Mouse (Mus musculus) adrenal gland, postnatal 14 days (tissue): ENCODE measurements at regions not wholly inside any gene's neighbourhood (a gene's known extent, or its start where the extent isn't known, plus 50 kb on each side); places are given as distances from the start of the nearest gene placed in this dataset.

Experiments
- DNase-seq: peaks from one replicate; pipeline ENCODE4 v3.0.0; 2021; ENCODE audit warnings: mixed read lengths

GRCm38 (mm10) chr15:38351701-38352100 is 926.3 kb downstream of the 4930447A16Rik start:
- DNase-seq, result no peak

DNA sequence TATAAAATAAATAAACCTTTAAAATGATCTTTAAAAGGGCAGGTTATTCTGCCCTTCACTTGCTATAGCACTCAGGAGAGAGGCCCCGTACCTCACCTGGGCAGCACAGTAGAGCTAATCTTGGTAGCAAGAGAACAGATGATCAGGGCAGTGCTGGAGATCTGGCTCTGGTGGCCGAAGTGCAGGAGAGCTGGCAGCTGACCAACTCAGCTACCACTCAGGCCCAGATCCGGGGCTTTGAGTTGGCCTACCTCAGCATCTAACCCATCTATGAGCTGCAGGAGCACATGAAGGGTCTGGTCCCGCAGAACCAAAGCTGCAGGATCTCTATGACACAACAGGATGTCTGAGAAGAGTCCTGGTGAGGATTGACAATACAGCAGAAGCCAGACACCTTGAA is 928.0 kb downstream of the 4930447A16Rik start:
- DNase-seq, result no peak

GRCm38 (mm10) chr15:38359053-38359452 is 933.7 kb downstream of the 4930447A16Rik start:
- DNase-seq, result no peak

- DNase-seq, result no peak
These were observed 938.2 kb downstream of the 4930447A16Rik start for GRCm38 (mm10) chr15:38363522-38363921.

DNA sequence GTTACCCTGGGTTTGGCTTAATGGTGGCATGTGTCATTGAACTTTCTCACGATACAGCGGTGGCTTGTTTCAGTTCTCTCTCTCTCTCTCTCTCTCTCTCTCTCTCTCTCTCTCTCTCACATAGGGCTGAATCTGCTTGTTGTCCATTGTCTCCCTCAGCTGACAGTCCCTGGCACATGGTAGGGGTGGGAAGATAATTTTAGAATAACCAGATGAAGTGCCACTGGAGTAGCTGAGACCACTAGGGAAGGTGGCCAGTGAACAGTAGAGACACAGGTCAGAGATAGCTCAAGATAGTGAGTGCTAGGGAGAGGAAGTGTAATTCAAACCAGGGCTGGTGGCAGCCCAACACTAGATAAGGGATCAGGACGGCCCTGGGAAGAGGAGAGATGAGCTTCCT is 938.7 kb downstream of the 4930447A16Rik start:
- DNase-seq, result no peak

DNA sequence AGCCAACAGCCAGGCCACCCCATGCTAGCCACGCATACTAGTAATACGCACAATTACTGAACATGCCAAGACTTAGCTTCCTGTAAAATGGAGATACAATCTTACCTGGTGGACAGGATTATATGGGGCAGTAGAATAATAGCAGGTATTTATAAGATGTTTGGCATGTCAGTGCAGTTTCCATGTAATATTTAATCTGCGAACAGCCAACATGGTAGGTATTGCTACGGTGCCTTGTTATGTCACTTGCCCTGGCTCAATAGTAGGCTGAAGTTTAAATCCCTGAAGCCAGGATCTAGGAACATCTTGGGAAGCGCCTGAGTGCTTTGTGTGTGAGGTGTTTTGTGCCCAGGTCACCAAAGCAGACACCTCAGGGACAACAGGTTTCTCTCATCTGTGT is 942.3 kb downstream of the 4930447A16Rik start:
- DNase-seq, result no peak

- DNase-seq, result no peak
These were observed 942.9 kb downstream of the 4930447A16Rik start for GRCm38 (mm10) chr15:38368291-38368690.

DNA sequence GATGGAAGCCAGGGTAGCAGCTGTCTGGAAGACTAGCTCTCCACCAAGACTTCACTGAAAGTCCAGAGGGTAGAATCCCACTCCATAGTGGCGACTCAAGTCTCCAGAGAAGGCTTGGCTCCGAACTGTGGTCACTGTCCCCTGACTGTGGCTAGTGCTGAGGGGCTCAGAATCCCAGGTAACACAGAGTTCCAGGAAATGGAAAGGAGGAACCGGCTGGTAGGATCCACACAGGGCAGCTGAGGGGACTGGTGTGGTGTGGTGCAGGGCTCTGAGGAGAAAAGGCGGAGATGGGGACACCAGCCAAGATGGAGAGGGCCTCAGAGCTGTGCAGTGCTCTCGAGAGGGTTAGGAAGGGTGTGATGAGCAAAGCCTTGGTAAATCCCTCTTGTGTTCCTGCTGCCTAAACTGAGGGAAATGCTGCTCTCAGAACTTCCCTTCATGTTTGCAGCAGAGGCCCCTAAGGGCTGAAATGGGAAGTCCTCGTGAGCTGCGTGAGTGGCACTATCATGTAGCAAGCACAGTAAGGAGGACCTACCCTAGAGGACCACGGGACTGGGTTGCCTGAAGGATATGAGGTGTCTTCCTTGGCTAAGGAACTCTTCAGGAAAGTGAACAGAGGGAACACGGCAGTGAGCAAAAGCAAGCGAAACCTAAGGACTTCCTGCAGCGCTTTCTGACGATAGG is 946.2 kb downstream of the 4930447A16Rik start:
- DNase-seq, result no peak

DNA sequence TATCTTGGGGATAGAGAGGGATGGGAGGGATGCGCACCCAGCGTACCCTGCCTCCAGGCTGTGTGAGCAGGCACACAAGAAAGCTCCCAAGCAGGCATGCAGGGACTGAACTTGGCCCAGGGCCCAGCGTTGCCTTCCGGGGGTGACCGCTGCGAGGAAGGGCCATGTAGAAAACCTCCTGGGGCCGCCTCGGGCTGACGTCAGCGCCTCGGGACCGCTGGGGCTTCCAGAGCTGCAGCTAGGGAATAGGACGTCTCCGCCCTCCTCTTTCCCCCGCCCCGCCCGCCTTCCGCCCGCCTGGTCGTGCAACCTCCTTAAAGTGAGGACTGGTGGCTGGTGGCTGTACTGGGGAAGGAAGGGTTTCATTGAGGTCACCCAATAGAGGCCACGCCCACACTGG is 948.4 kb downstream of the 4930447A16Rik start:
- peak; percentile 93 for DNase-seq

DNA sequence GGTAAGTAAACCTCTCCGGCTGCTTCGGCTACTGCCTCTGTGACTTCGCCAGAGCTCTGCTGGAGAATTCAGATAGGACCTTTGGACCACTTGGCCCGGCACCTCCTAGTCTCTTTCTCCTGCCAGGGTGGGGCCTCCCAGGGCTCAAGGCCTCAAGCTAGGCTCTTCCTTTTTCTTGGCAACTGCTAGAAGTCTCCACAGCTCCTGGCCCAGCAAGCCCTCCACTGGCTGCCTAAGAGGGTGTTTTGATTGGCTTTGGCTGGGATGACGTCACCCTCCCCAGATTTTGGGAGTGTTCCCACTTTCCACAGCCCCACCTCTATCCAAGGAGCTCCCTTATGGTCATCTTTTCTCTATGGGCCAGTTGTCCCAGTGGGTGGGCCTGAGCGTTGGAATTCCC is 949.4 kb downstream of the 4930447A16Rik start:
- DNase-seq, result peak; percentile 81

GRCm38 (mm10) chr15:38378106-38378505 is 952.8 kb downstream of the 4930447A16Rik start:
- DNase-seq, result peak; percentile 44

GRCm38 (mm10) chr15:38387617-38388016 is 962.3 kb downstream of the 4930447A16Rik start:
- DNase-seq, result no peak

- no peak for DNase-seq
These were observed 963.1 kb downstream of the 4930447A16Rik start for GRCm38 (mm10) chr15:38388436-38388835.

DNA sequence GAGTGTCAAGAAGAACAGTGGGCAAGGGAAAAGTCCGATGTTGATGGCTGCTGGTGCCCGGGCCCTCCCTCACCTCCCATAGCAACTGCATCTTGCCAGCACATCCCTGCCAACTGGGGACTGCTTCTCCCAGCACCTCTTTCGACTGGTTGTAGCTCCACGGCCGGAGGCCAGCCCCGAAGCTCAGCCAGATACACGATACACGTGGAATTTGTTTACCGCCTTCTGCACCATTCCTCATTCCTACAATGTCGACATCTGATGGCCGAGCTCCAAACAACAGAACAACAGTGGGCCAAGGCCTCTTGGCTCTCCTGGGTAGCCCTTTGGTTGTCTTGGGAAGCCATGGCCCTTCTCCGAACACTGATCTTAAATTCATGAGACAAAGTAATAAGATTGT is 965.1 kb downstream of the 4930447A16Rik start:
- peak; percentile 69 for DNase-seq

GRCm38 (mm10) chr15:38391420-38391819 is 966.1 kb downstream of the 4930447A16Rik start:
- DNase-seq, result peak; percentile 76

DNA sequence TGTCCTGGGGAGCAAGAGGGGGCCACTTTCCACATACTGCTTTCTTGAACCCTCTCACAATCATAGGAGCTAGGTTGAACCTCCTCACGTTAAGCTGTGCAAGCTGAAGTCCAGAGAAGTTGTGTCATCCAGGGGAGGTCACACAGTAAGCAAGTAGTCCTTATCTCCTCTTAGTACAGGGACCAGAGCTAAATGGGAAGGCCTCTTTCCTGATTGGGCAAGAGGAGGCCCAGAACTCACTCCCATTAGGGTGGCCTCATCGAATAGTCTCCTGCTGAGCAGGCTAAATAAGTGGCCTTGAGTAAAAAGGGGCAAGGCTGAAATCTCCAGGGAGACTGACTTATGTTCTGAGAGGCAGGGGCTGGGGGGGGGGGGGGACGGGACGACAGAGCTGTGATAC is 966.5 kb downstream of the 4930447A16Rik start:
- DNase-seq, result peak; percentile 39

- no peak for DNase-seq
These were observed 967.2 kb downstream of the 4930447A16Rik start for GRCm38 (mm10) chr15:38392441-38393149.

DNA sequence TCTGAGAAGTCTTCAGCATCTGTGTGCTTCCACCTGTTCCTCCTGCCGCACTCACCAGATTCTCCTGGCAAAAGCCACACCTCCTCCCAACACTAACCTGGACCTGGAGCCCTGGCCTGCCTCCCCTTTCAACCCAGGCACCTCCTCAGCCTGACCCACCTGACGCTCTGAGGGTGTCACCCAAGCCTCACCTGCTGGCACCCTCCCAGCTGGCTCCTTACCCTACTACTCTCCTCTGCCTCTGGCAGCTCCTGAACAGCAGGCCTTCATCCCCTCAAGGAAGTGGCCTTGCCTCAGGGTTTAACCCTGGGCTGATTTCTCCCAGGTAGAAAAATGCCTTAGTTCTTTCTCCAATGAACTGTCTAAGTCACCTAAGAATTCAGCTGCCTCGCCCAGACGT is 973.5 kb downstream of the 4930447A16Rik start:
- DNase-seq, result no peak

DNA sequence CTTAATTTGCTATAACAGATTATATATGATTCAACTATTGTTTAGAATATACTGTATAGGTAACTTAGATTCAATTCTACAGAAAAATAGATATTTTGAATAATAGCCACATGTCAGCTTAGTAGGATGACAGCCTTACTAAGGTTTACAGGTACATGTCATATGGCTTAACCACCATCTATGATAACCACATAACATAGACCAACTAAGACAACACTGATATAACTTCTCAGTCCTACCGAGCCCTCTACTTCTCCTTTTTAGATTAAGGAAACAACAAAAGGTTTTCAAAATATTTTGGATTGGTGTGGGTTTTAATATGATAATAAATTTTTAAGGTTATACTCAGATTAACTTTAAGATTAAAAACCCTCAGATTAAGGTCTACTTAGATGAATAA is 977.4 kb downstream of the 4930447A16Rik start:
- no peak for DNase-seq

DNA sequence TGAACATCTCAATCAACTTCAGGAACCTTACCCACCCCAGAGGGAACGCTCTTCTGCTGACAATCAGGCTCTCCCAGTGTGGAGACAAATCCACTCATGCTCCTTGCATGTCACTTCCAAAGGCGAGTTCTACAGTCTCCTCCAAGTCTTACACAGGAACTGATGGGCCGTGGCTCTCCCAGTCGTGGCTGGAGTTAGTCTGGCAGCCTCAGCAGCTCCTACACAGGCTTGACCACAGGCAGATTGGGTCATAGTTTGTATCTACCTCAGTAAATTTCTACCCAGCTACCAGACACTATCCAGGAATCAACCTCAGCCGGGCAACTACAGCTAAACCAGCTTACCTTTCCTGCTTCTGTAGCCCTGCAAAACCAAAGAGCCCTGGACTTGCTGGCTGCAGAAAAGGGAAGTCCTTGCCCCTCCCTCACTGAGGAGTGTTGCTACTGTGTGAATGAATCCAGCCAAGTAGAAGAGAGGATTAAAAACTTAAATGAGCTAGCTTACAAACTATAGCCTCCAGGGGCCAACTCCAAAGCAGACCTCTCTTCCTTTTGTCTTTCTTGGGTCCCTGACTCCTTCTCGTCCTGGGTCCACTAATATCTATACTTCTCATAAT is 978.5 kb downstream of the 4930447A16Rik start:
- no peak for DNase-seq

GRCm38 (mm10) chr15:38406114-38406960 is 981.0 kb downstream of the 4930447A16Rik start:
- peak; percentile 60 for DNase-seq

DNA sequence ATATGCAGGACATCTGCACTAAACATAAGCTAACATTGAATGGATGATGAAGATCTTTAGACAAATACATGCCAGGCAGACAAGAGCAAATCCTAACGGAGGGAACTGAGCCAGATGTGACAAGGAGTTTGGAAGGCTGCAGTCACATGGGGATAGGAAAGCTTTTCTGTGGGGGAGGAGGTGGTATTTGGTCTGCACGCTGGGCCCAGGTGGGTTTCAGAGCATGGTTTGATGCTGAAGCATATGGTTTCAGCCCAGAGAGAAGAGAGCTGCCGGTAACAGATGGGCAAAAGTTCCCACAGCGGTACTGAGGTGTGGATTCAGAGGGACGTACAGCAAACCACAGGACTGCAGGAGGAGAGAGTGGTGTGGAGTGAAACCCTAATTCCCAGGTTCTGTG is 982.1 kb downstream of the 4930447A16Rik start:
- no peak for DNase-seq

DNA sequence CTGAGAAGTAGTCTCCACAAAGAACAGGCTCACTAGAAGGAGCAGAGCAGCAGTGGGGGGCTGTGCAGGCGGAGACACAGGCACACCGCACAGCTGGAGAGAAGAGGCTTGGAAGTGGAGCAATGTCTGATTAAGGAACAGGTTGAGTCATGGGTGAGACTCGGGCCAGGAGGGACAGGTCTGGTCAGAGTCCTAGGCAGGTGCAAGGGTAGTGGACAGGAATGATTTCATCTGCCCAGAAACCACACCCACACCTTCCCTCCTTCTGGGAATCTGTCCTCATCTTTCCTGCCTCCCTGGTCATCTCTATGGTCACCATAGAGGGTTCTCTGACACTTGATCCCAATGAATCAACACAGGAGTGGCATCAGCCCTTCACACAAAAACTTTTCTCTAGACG is 983.8 kb downstream of the 4930447A16Rik start:
- DNase-seq, result no peak
